Comparison of ENCODE assay signal across 8 mouse cellular contexts in the genomic region with DNA sequence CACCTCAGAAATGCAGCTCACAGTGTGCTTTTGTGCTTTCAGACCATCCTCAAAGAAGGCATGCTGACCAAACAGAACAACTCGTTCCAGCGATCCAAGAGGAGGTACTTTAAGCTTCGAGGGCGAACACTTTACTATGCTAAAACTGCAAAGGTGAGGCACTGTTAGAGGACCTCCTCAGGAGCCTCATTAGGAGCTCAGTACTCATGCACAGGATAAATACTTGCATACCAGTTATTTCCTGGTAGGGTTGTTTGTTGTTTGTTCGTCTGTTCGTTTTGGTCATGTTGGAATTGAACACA. TPM values are rescaled to one million over a fixed set of nuclear protein-coding genes. Genes with fewer than 3 reads are reported as not detected.
DNase-seq lines count a peak whose midpoint lies in the region; ATAC-seq and TF ChIP-seq lines count a peak whose summit lies in the region.

No protein-coding gene starts in this region.

- WGBS in cerebellum, adult 2 months, result 41% methylated on average over 6 of the region's 6 CpGs
- WGBS in hindbrain, embryonic 16.5 days, result 83% methylated on average over 6 of the region's 6 CpGs
- WGBS in hindbrain, embryonic 11.5 days, result 87% methylated on average over 6 of the region's 6 CpGs

- no peak for TF ChIP-seq CTCF in cerebellum, adult 2 months (IDR thresholded peaks at IDR 0.05; ENCODE audit: borderline replicate concordance, insufficient read depth, low read depth, low read length)
- no peak for TF ChIP-seq CTCF in testis, adult 2 months (IDR thresholded peaks at IDR 0.05; ENCODE audit: control insufficient read depth, insufficient read depth, insufficient replicate concordance, low read depth, low read length)

- H3K4me3 ChIP-seq in cerebellum, adult 2 months (replicated peaks; ENCODE audit: insufficient read depth, low read depth, low read length), result no peak overlapping the region
- no peak overlapping the region for H3K4me3 ChIP-seq in hindbrain, embryonic 16.5 days (ENCODE audit: low read length)
- no peak overlapping the region for H3K4me3 ChIP-seq in hindbrain, embryonic 11.5 days (ENCODE audit: low read depth, low read length)
- H3K4me3 ChIP-seq in testis, adult 2 months (ENCODE audit: control insufficient read depth, low read depth, low read length), result no peak overlapping the region

- TF ChIP-seq POLR2A in cerebellum, adult 2 months (IDR thresholded peaks at IDR 0.05; ENCODE audit: borderline replicate concordance, insufficient read depth, low read length), result no peak
- no peak for TF ChIP-seq POLR2A in testis, adult 2 months (IDR thresholded peaks at IDR 0.05; ENCODE audit: control insufficient read depth, low read depth, low read length)

- no peak for ATAC-seq in hindbrain, embryonic 16.5 days
- no peak for ATAC-seq in hindbrain, embryonic 11.5 days (ENCODE audit: low FRiP score)

- H3K36me3 ChIP-seq in hindbrain, embryonic 16.5 days (ENCODE audit: control insufficient read depth, insufficient read depth, low read length), result peaks cover 9% of the 10 kb centered on the region
- H3K36me3 ChIP-seq in hindbrain, embryonic 11.5 days (ENCODE audit: control insufficient read depth, insufficient read depth, low read length), result no peaks in the 10 kb centered on the region; the same call in 1 of the 2 replicates
- no peaks in the 10 kb centered on the region for H3K36me3 ChIP-seq in testis, adult 2 months (ENCODE audit: control insufficient read depth, insufficient read depth, low read length)

- DNase-seq in cerebellum, adult 2 months, result no peak
- DNase-seq in cerebellum, adult 9-11 months, result no peak
- no peak for DNase-seq in hindbrain, embryonic 11.5 days (ENCODE audit: low spot score)
- no peak for DNase-seq in testis, postnatal 14 days (ENCODE audit: low spot score)
- peak; percentile 36 for DNase-seq in testis, postnatal 10 days (ENCODE audit: low spot score)
- no peak for DNase-seq in thymus, postnatal 10 days (ENCODE audit: low spot score in 2 of 2)

- no peak overlapping the region for H3K9ac ChIP-seq in hindbrain, embryonic 16.5 days (ENCODE audit: low read depth, low read length)
- H3K9ac ChIP-seq in hindbrain, embryonic 11.5 days (ENCODE audit: low read depth, low read length), result no peak overlapping the region

- H3K9me3 ChIP-seq in hindbrain, embryonic 16.5 days (ENCODE audit: control insufficient read depth, low read length), result no peaks in the 10 kb centered on the region
- no peaks in the 10 kb centered on the region for H3K9me3 ChIP-seq in hindbrain, embryonic 11.5 days (ENCODE audit: control insufficient read depth, low read length)

- no peak overlapping the region for H3K4me2 ChIP-seq in hindbrain, embryonic 16.5 days (ENCODE audit: low read length)
- H3K4me2 ChIP-seq in hindbrain, embryonic 11.5 days (replicated peaks; ENCODE audit: low read depth, low read length), result no peak overlapping the region

- no peaks in the 10 kb centered on the region for H3K27me3 ChIP-seq in cerebellum, adult 2 months (ENCODE audit: control insufficient read depth, insufficient read depth, low read length)
- H3K27me3 ChIP-seq in hindbrain, embryonic 16.5 days (replicated peaks; ENCODE audit: control insufficient read depth, insufficient read depth, low read length), result no peaks in the 10 kb centered on the region
- H3K27me3 ChIP-seq in hindbrain, embryonic 11.5 days (ENCODE audit: control insufficient read depth, insufficient read depth, low read length), result no peaks in the 10 kb centered on the region
- H3K27me3 ChIP-seq in testis, adult 2 months (ENCODE audit: control insufficient read depth, insufficient read depth, low read length), result no peaks in the 10 kb centered on the region

- peaks cover 30% of the 10 kb centered on the region for H3K4me1 ChIP-seq in cerebellum, adult 2 months (ENCODE audit: control insufficient read depth, insufficient read depth, low read length)
- peaks cover 20% of the 10 kb centered on the region for H3K4me1 ChIP-seq in hindbrain, embryonic 16.5 days (ENCODE audit: control insufficient read depth, insufficient read depth, low read depth, low read length)
- H3K4me1 ChIP-seq in hindbrain, embryonic 11.5 days (replicated peaks; ENCODE audit: control insufficient read depth, insufficient read depth, low read length), result no peaks in the 10 kb centered on the region
- H3K4me1 ChIP-seq in testis, adult 2 months (ENCODE audit: control insufficient read depth, insufficient read depth, low read length), result no peaks in the 10 kb centered on the region; the same call in 1 of the 2 replicates

- peak overlapping the region; percentile 68 for H3K27ac ChIP-seq in cerebellum, adult 2 months (ENCODE audit: insufficient read depth, low read length)
- peak overlapping the region; percentile 55; the same call in 1 of the 2 replicates for H3K27ac ChIP-seq in hindbrain, embryonic 16.5 days (ENCODE audit: low read depth, low read length)
- no peak overlapping the region for H3K27ac ChIP-seq in hindbrain, embryonic 11.5 days (ENCODE audit: low read depth, low read length)
- peak overlapping the region; percentile 41 for H3K27ac ChIP-seq in testis, adult 2 months (ENCODE audit: control insufficient read depth, insufficient read depth, low read depth, low read length)

RNA-seq across cellular contexts. Expression of a gene that starts 27.2 kb away (rescaled TPM):
- 109 and 126 TPM in 2 replicates for polyA plus RNA-seq in cerebellum, adult 2 months (2012; rRNA removed)
- 40.4 and 42.8 TPM in 2 replicates for polyA plus RNA-seq in hindbrain, embryonic 16.5 days (2015; fragmentation: Nextera tagmentation; extraction: Ambion mirVana)
- 28.3 and 30.8 TPM in 2 replicates for polyA plus RNA-seq in hindbrain, embryonic 11.5 days (2014; fragmentation: Nextera tagmentation; extraction: Ambion mirVana)
- polyA plus RNA-seq in testis, adult 2 months (2012; rRNA removed), result 69.6 and 69.7 TPM in 2 replicates
